Mouse (Mus musculus): ENCODE data around the gene Wt1. TPM values are rescaled to one million over a fixed set of nuclear protein-coding genes. Genes with fewer than 3 reads are reported as not detected.

The Wt1 gene
- polyA plus RNA-seq, 1 experiment from 2014 or later = 164 TPM

GRCm38 (mm10) chr2:105143731-105144130, 17.4 kb downstream of the Wt1 start:
- Histone ChIP-seq H3K27ac (ENCODE audit: low read depth, low read length) (no peak overlapping the region), H3K9me3 (ENCODE audit: control insufficient read depth, low read length) (no peaks in the 10 kb centered on the region), H3K9ac (ENCODE audit: low read depth, low read length) (no peak overlapping the region), H3K27me3 (ENCODE audit: control insufficient read depth, insufficient read depth, low read length) (no peaks in the 10 kb centered on the region), H3K4me3 (ENCODE audit: low read length) (no peak overlapping the region), H3K36me3 (ENCODE audit: control insufficient read depth, insufficient read depth, low read length) (peaks cover 42% of the 10 kb centered on the region), H3K4me2 (replicated peaks; ENCODE audit: low read depth, low read length) (no peak overlapping the region), H3K4me1 (ENCODE audit: control insufficient read depth, insufficient read depth, low read length) (peaks cover 8% of the 10 kb centered on the region)
- no peak for ATAC-seq (ENCODE audit: low FRiP score, low TSS enrichment)
- 93% methylated on average over 14 of the region's 14 CpGs for WGBS

- ATAC-seq (ENCODE audit: low FRiP score, low TSS enrichment) = no peak
- no peaks in the 10 kb centered on the region for H3K4me1 ChIP-seq (ENCODE audit: control insufficient read depth, insufficient read depth, low read length)
- H3K4me2 ChIP-seq (replicated peaks; ENCODE audit: low read depth, low read length) = no peak overlapping the region
- peaks cover 56% of the 10 kb centered on the region; the same call in 1 of the 2 replicates for H3K36me3 ChIP-seq (ENCODE audit: control insufficient read depth, insufficient read depth, low read length)
- WGBS = 92% methylated on average over 5 of the region's 5 CpGs
- no peak overlapping the region for H3K4me3 ChIP-seq (ENCODE audit: low read length)
- H3K9ac ChIP-seq (ENCODE audit: low read depth, low read length) = no peak overlapping the region
- no peaks in the 10 kb centered on the region for H3K27me3 ChIP-seq (ENCODE audit: control insufficient read depth, insufficient read depth, low read length)
- H3K27ac ChIP-seq (ENCODE audit: low read depth, low read length) = no peak overlapping the region
- H3K9me3 ChIP-seq (ENCODE audit: control insufficient read depth, low read length) = no peaks in the 10 kb centered on the region
These were observed 25.2 kb downstream of the Wt1 start for GRCm38 (mm10) chr2:105151544-105151943.

- no peak overlapping the region for H3K27ac ChIP-seq (ENCODE audit: low read depth, low read length)
- 81% methylated on average over 1 of the region's 1 CpGs for WGBS
- no peak overlapping the region for H3K4me2 ChIP-seq (replicated peaks; ENCODE audit: low read depth, low read length)
- no peak; the same call in 1 of the 2 replicates for ATAC-seq (ENCODE audit: low FRiP score, low TSS enrichment)
- peaks cover 57% of the 10 kb centered on the region; the same call in 1 of the 2 replicates for H3K36me3 ChIP-seq (ENCODE audit: control insufficient read depth, insufficient read depth, low read length)
- no peak overlapping the region for H3K4me3 ChIP-seq (ENCODE audit: low read length)
- H3K9ac ChIP-seq (ENCODE audit: low read depth, low read length) = no peak overlapping the region
- H3K27me3 ChIP-seq (ENCODE audit: control insufficient read depth, insufficient read depth, low read length) = no peaks in the 10 kb centered on the region
- no peaks in the 10 kb centered on the region for H3K9me3 ChIP-seq (ENCODE audit: control insufficient read depth, low read length)
- no peaks in the 10 kb centered on the region for H3K4me1 ChIP-seq (ENCODE audit: control insufficient read depth, insufficient read depth, low read length)
These were observed 26.7 kb downstream of the Wt1 start for GRCm38 (mm10) chr2:105153046-105153445.

GRCm38 (mm10) chr2:105160949-105161348, 34.6 kb downstream of the Wt1 start:
- no peak overlapping the region for H3K9ac ChIP-seq (ENCODE audit: low read depth, low read length)
- no peaks in the 10 kb centered on the region for H3K27me3 ChIP-seq (ENCODE audit: control insufficient read depth, insufficient read depth, low read length)
- no peaks in the 10 kb centered on the region for H3K9me3 ChIP-seq (ENCODE audit: control insufficient read depth, low read length)
- no peak overlapping the region for H3K4me3 ChIP-seq (ENCODE audit: low read length)
- no peak for ATAC-seq (ENCODE audit: low FRiP score, low TSS enrichment)
- no peak overlapping the region for H3K27ac ChIP-seq (ENCODE audit: low read depth, low read length)
- no peaks in the 10 kb centered on the region for H3K4me1 ChIP-seq (ENCODE audit: control insufficient read depth, insufficient read depth, low read length)
- 86% methylated on average over 2 of the region's 2 CpGs for WGBS
- H3K4me2 ChIP-seq (replicated peaks; ENCODE audit: low read depth, low read length) = no peak overlapping the region
- H3K36me3 ChIP-seq (ENCODE audit: control insufficient read depth, insufficient read depth, low read length) = peaks cover 48% of the 10 kb centered on the region

GRCm38 (mm10) chr2:105162763-105163162, 36.4 kb downstream of the Wt1 start:
- H3K9me3 ChIP-seq (ENCODE audit: control insufficient read depth, low read length) = no peaks in the 10 kb centered on the region
- 50% methylated on average over 4 of the region's 4 CpGs for WGBS
- H3K9ac ChIP-seq (ENCODE audit: low read depth, low read length) = no peak overlapping the region
- peaks cover 51% of the 10 kb centered on the region for H3K36me3 ChIP-seq (ENCODE audit: control insufficient read depth, insufficient read depth, low read length)
- H3K27me3 ChIP-seq (ENCODE audit: control insufficient read depth, insufficient read depth, low read length) = no peaks in the 10 kb centered on the region
- no peak overlapping the region for H3K4me3 ChIP-seq (ENCODE audit: low read length)
- H3K4me2 ChIP-seq (replicated peaks; ENCODE audit: low read depth, low read length) = no peak overlapping the region
- ATAC-seq (ENCODE audit: low FRiP score, low TSS enrichment) = 0 out of 2 replicates have a peak, but pooled peaks have one; percentile 34
- H3K27ac ChIP-seq (ENCODE audit: low read depth, low read length) = no peak overlapping the region
- H3K4me1 ChIP-seq (ENCODE audit: control insufficient read depth, insufficient read depth, low read length) = no peaks in the 10 kb centered on the region

GRCm38 (mm10) chr2:105168137-105168536, 41.8 kb downstream of the Wt1 start:
- WGBS = 71% methylated on average over 3 of the region's 3 CpGs
- no peaks in the 10 kb centered on the region for H3K9me3 ChIP-seq (ENCODE audit: control insufficient read depth, low read length)
- H3K36me3 ChIP-seq (ENCODE audit: control insufficient read depth, insufficient read depth, low read length) = peaks cover 79% of the 10 kb centered on the region
- H3K27ac ChIP-seq (ENCODE audit: low read depth, low read length) = no peak overlapping the region
- H3K4me3 ChIP-seq (ENCODE audit: low read length) = no peak overlapping the region
- H3K4me2 ChIP-seq (replicated peaks; ENCODE audit: low read depth, low read length) = no peak overlapping the region
- no peak for ATAC-seq (ENCODE audit: low FRiP score, low TSS enrichment)
- no peaks in the 10 kb centered on the region for H3K27me3 ChIP-seq (ENCODE audit: control insufficient read depth, insufficient read depth, low read length)
- no peaks in the 10 kb centered on the region for H3K4me1 ChIP-seq (ENCODE audit: control insufficient read depth, insufficient read depth, low read length)
- H3K9ac ChIP-seq (ENCODE audit: low read depth, low read length) = no peak overlapping the region

- Histone ChIP-seq H3K9ac (ENCODE audit: low read depth, low read length) (no peak overlapping the region), H3K4me1 (ENCODE audit: control insufficient read depth, insufficient read depth, low read length) (no peaks in the 10 kb centered on the region), H3K4me3 (ENCODE audit: low read length) (no peak overlapping the region), H3K36me3 (ENCODE audit: control insufficient read depth, insufficient read depth, low read length) (peaks cover 47% of the 10 kb centered on the region), H3K9me3 (ENCODE audit: control insufficient read depth, low read length) (no peaks in the 10 kb centered on the region), H3K4me2 (replicated peaks; ENCODE audit: low read depth, low read length) (no peak overlapping the region), H3K27ac (ENCODE audit: low read depth, low read length) (no peak overlapping the region), H3K27me3 (ENCODE audit: control insufficient read depth, insufficient read depth, low read length) (no peaks in the 10 kb centered on the region)
- WGBS = 93% methylated on average over 2 of the region's 2 CpGs
- no peak for ATAC-seq (ENCODE audit: low FRiP score, low TSS enrichment)
These were observed 47.9 kb downstream of the Wt1 start for GRCm38 (mm10) chr2:105174254-105174653.

- H3K27ac ChIP-seq (ENCODE audit: low read depth, low read length) = no peak overlapping the region
- H3K9ac ChIP-seq (ENCODE audit: low read depth, low read length) = no peak overlapping the region
- WGBS = 80% methylated on average over 12 of the region's 12 CpGs
- H3K36me3 ChIP-seq (ENCODE audit: control insufficient read depth, insufficient read depth, low read length) = peaks cover 15% of the 10 kb centered on the region; the same call in 1 of the 2 replicates
- H3K4me1 ChIP-seq (ENCODE audit: control insufficient read depth, insufficient read depth, low read length) = no peaks in the 10 kb centered on the region
- H3K4me2 ChIP-seq (replicated peaks; ENCODE audit: low read depth, low read length) = no peak overlapping the region
- H3K9me3 ChIP-seq (ENCODE audit: control insufficient read depth, low read length) = no peaks in the 10 kb centered on the region; the same call in 1 of the 2 replicates
- H3K4me3 ChIP-seq (ENCODE audit: low read length) = no peak overlapping the region
- H3K27me3 ChIP-seq (ENCODE audit: control insufficient read depth, insufficient read depth, low read length) = no peaks in the 10 kb centered on the region
- no peak for ATAC-seq (ENCODE audit: low FRiP score, low TSS enrichment)
These were observed 52.5 kb downstream of the Wt1 start for GRCm38 (mm10) chr2:105178871-105179270.

GRCm38 (mm10) chr2:105182501-105182900, 56.2 kb downstream of the Wt1 start:
- Histone ChIP-seq H3K9ac (ENCODE audit: low read depth, low read length) (no peak overlapping the region), H3K27me3 (ENCODE audit: control insufficient read depth, insufficient read depth, low read length) (no peaks in the 10 kb centered on the region), H3K4me1 (ENCODE audit: control insufficient read depth, insufficient read depth, low read length) (no peaks in the 10 kb centered on the region), H3K27ac (ENCODE audit: low read depth, low read length) (no peak overlapping the region), H3K4me3 (ENCODE audit: low read length) (no peak overlapping the region), H3K4me2 (replicated peaks; ENCODE audit: low read depth, low read length) (no peak overlapping the region), H3K9me3 (ENCODE audit: control insufficient read depth, low read length) (no peaks in the 10 kb centered on the region; the same call in 1 of the 2 replicates), H3K36me3 (ENCODE audit: control insufficient read depth, insufficient read depth, low read length) (no peaks in the 10 kb centered on the region)
- no peak for ATAC-seq (ENCODE audit: low FRiP score, low TSS enrichment)
- WGBS = 39% methylated on average over 6 of the region's 6 CpGs

Data from kidney, embryonic 14.5 days (tissue).